Mouse (Mus musculus) thymus, postnatal 36 days (tissue): ENCODE results near the gene Rgmb.

ENCODE experiments used
- DNase-seq, 2 experiments: peaks; one replicate each; pipeline ENCODE4 v3.0.0; 2022; ENCODE audit warnings: mixed read lengths in 2 of 2

Gene Rgmb

GRCm38 (mm10) chr17:15830766-15831644, at the start of gene Rgmb:
Gene Rgmb, minus strand, starts transcription at chr17:15831039.
- peak in 1 of 2 experiments; percentile 32 for DNase-seq

GRCm38 (mm10) chr17:15874765-15875164, 43.9 kb upstream of the Rgmb start:
- DNase-seq: no peak

- DNase-seq: no peak
Measured at GRCm38 (mm10) chr17:15872093-15872492, 41.3 kb upstream of the Rgmb start.

- no peak for DNase-seq
Measured at GRCm38 (mm10) chr17:15865249-15865648, 34.4 kb upstream of the Rgmb start.

- DNase-seq: no peak
Measured at GRCm38 (mm10) chr17:15862355-15862754, 31.5 kb upstream of the Rgmb start.

GRCm38 (mm10) chr17:15853121-15853520, 22.3 kb upstream of the Rgmb start:
- DNase-seq: no peak

- DNase-seq: no peak
Measured at GRCm38 (mm10) chr17:15850544-15850943, 19.7 kb upstream of the Rgmb start.

- no peak for DNase-seq
Measured at GRCm38 (mm10) chr17:15841425-15841824, 10.6 kb upstream of the Rgmb start.

- no peak for DNase-seq
Measured at GRCm38 (mm10) chr17:15832398-15832797, 1.6 kb upstream of the Rgmb start.

GRCm38 (mm10) chr17:15831810-15832209, 971 bp upstream of the Rgmb start:
- no peak for DNase-seq

- no peak for DNase-seq
Measured at GRCm38 (mm10) chr17:15830171-15830765, 571 bp downstream of the Rgmb start.

- no peak for DNase-seq
Measured at GRCm38 (mm10) chr17:15829198-15830170, 1.4 kb downstream of the Rgmb start.

GRCm38 (mm10) chr17:15828131-15828917, 2.5 kb downstream of the Rgmb start:
- DNase-seq: no peak

- DNase-seq: no peak
Measured at GRCm38 (mm10) chr17:15826928-15827327, 3.9 kb downstream of the Rgmb start.

- DNase-seq: peak; percentile 80 to 83
Measured at GRCm38 (mm10) chr17:15826444-15826909, 4.4 kb downstream of the Rgmb start.

GRCm38 (mm10) chr17:15825481-15826396, 5.1 kb downstream of the Rgmb start:
- DNase-seq: peak; percentile 29 to 35

- no peak for DNase-seq
Measured at GRCm38 (mm10) chr17:15824854-15825253, 6.0 kb downstream of the Rgmb start.

GRCm38 (mm10) chr17:15824337-15824736, 6.5 kb downstream of the Rgmb start:
- no peak for DNase-seq

- DNase-seq: no peak
Measured at GRCm38 (mm10) chr17:15823838-15824237, 7.0 kb downstream of the Rgmb start.

- no peak for DNase-seq
Measured at GRCm38 (mm10) chr17:15823215-15823614, 7.6 kb downstream of the Rgmb start.

GRCm38 (mm10) chr17:15822376-15822775, 8.5 kb downstream of the Rgmb start:
- DNase-seq: no peak
